Comparison of ENCODE assay signal across 8 mouse cellular contexts in genomic region chr10:75061341-75062188, GRCm38 (mm10). TPM values are rescaled to one million over a fixed set of nuclear protein-coding genes. Genes with fewer than 3 reads are reported as not detected.
A peak's percentile ranks its signal among the peaks of the same experiment; 100 is the strongest.
DNase-seq lines count a peak whose midpoint lies in the region; ATAC-seq and TF ChIP-seq lines count a peak whose summit lies in the region.

No protein-coding gene starts in this region.

- TF ChIP-seq EP300 in lung, postnatal 0 days (IDR thresholded peaks at IDR 0.05): no peak

- H3K9me3 ChIP-seq in forebrain, embryonic 12.5 days: no peaks in the 10 kb centered on the region
- H3K9me3 ChIP-seq in intestine, embryonic 16.5 days (ENCODE audit: control insufficient read depth, low read length): no peaks in the 10 kb centered on the region
- H3K9me3 ChIP-seq in lung, postnatal 0 days (ENCODE audit: low read length): no peaks in the 10 kb centered on the region
- no peaks in the 10 kb centered on the region for H3K9me3 ChIP-seq in stomach, embryonic 16.5 days (replicated peaks; ENCODE audit: control insufficient read depth, low read length)

- peak overlapping the region; percentile 85 for H3K4me2 ChIP-seq in forebrain, embryonic 12.5 days
- H3K4me2 ChIP-seq in intestine, embryonic 16.5 days (ENCODE audit: low read depth, low read length): peak overlapping the region; percentile 90
- peak overlapping the region; percentile 90 for H3K4me2 ChIP-seq in lung, postnatal 0 days (replicated peaks; ENCODE audit: low read depth, low read length)
- H3K4me2 ChIP-seq in stomach, embryonic 16.5 days (ENCODE audit: low read depth, low read length): peak overlapping the region; percentile 65

- ATAC-seq in forebrain, embryonic 12.5 days (ENCODE audit: low FRiP score): no peak
- no peak for ATAC-seq in intestine, embryonic 16.5 days
- ATAC-seq in lung, postnatal 0 days: no peak
- no peak for ATAC-seq in stomach, embryonic 16.5 days (ENCODE audit: insufficient read depth, low FRiP score)

- DNase-seq in left cerebral cortex, adult 2 months (ENCODE audit: extremely low spot score in 1 of 2, low spot score in 2 of 2): peak in 1 of 2 experiments; percentile 35
- DNase-seq in left cerebral cortex, adult 9 months (ENCODE audit: low spot score in 2 of 2): no peak
- peak; percentile 56 for DNase-seq in adrenal gland, adult 2 months
- DNase-seq in lung, postnatal 0 days (ENCODE audit: low spot score): peak; percentile 19
- no peak for DNase-seq in layer of hippocampus, postnatal 25 days (ENCODE audit: extremely low spot score in 1 of 2, low spot score in 1 of 2)

- H3K27me3 ChIP-seq in forebrain, embryonic 12.5 days: peaks cover 11% of the 10 kb centered on the region; the same call in 1 of the 2 replicates
- H3K27me3 ChIP-seq in intestine, embryonic 16.5 days (replicated peaks; ENCODE audit: control insufficient read depth, insufficient read depth, low read length): no peaks in the 10 kb centered on the region
- H3K27me3 ChIP-seq in lung, postnatal 0 days (replicated peaks; ENCODE audit: insufficient read depth, low read length): no peaks in the 10 kb centered on the region
- no peaks in the 10 kb centered on the region for H3K27me3 ChIP-seq in stomach, embryonic 16.5 days (ENCODE audit: control insufficient read depth, insufficient read depth, low read length)

- intact Hi-C loops in left cerebral cortex, adult 2 months (cut with DNase I): loop anchor here (10.0 kb wide), 1 partner anchor 53 kb away; no protein-coding TSS in a partner anchor

- H3K27ac ChIP-seq in left cerebral cortex, adult 2 months: peak overlapping the region; percentile 36
- H3K27ac ChIP-seq in forebrain, embryonic 12.5 days: no peak overlapping the region
- no peak overlapping the region for H3K27ac ChIP-seq in intestine, embryonic 16.5 days (ENCODE audit: low read length)
- peak overlapping the region; percentile 51; the same call in 1 of the 2 replicates for H3K27ac ChIP-seq in lung, postnatal 0 days (ENCODE audit: low read length)
- peak overlapping the region; percentile 14; the same call in 1 of the 2 replicates for H3K27ac ChIP-seq in stomach, embryonic 16.5 days (ENCODE audit: low read length)

- peaks cover 18% of the 10 kb centered on the region; the same call in 1 of the 2 replicates for H3K36me3 ChIP-seq in forebrain, embryonic 12.5 days (replicated peaks)
- no peaks in the 10 kb centered on the region for H3K36me3 ChIP-seq in intestine, embryonic 16.5 days (ENCODE audit: control insufficient read depth, insufficient read depth, low read length)
- no peaks in the 10 kb centered on the region for H3K36me3 ChIP-seq in lung, postnatal 0 days (ENCODE audit: insufficient read depth, low read length)
- no peaks in the 10 kb centered on the region for H3K36me3 ChIP-seq in stomach, embryonic 16.5 days (ENCODE audit: control insufficient read depth, insufficient read depth, low read length)

- H3K9ac ChIP-seq in forebrain, embryonic 12.5 days: peak overlapping the region; percentile 89
- H3K9ac ChIP-seq in intestine, embryonic 16.5 days (ENCODE audit: low read depth, low read length): peak overlapping the region; percentile 81
- H3K9ac ChIP-seq in lung, postnatal 0 days (replicated peaks; ENCODE audit: low read depth): peak overlapping the region; percentile 63
- peak overlapping the region; percentile 93 for H3K9ac ChIP-seq in stomach, embryonic 16.5 days (ENCODE audit: low read length)

- H3K4me1 ChIP-seq in forebrain, embryonic 12.5 days: peaks cover 74% of the 10 kb centered on the region
- peaks cover 38% of the 10 kb centered on the region for H3K4me1 ChIP-seq in intestine, embryonic 16.5 days (ENCODE audit: control insufficient read depth, insufficient read depth, low read length)
- H3K4me1 ChIP-seq in lung, postnatal 0 days (ENCODE audit: insufficient read depth, low read depth, low read length): peaks cover 14% of the 10 kb centered on the region; the same call in 1 of the 2 replicates
- H3K4me1 ChIP-seq in stomach, embryonic 16.5 days (ENCODE audit: control insufficient read depth, insufficient read depth, low read length): peaks cover 41% of the 10 kb centered on the region

- H3K4me3 ChIP-seq in left cerebral cortex, adult 2 months: peak overlapping the region; percentile 87
- H3K4me3 ChIP-seq in forebrain, embryonic 12.5 days (replicated peaks): peak overlapping the region; percentile 89
- peak overlapping the region; percentile 89 for H3K4me3 ChIP-seq in intestine, embryonic 16.5 days (ENCODE audit: low read length)
- peak overlapping the region; percentile 93 for H3K4me3 ChIP-seq in lung, postnatal 0 days (ENCODE audit: low read depth, low read length)
- H3K4me3 ChIP-seq in stomach, embryonic 16.5 days (replicated peaks; ENCODE audit: low read length): peak overlapping the region; percentile 86

- 2% methylated on average over 63 of the region's 71 CpGs for WGBS in forebrain, embryonic 12.5 days
- 3% methylated on average over 70 of the region's 71 CpGs for WGBS in intestine, embryonic 16.5 days
- WGBS in lung, postnatal 0 days: 3% methylated on average over 56 of the region's 71 CpGs
- 4% methylated on average over 71 of the region's 71 CpGs for WGBS in stomach, embryonic 16.5 days

- no peak for TF ChIP-seq CTCF in left cerebral cortex, adult 2 months (IDR thresholded peaks at IDR 0.05)
- no peak for TF ChIP-seq CTCF in lung, postnatal 0 days (IDR thresholded peaks at IDR 0.05)

RNA-seq across cellular contexts. Expression of gene Bcr, which starts 1.2 kb away (rescaled TPM):
- total RNA-seq in left cerebral cortex, adult 2 months (2021): 100 to 1,000 TPM in 1 of 2 experiments, 10 to 100 TPM in 1; 99.6 to 113 TPM
- 10 to 100 TPM; 40.2 to 43.2 TPM for total RNA-seq in adrenal gland, adult 2 months (2021)
- polyA plus RNA-seq in adrenal gland, adult 2 months (2012; rRNA removed): 20.0 and 20.1 TPM in 2 replicates
- polyA plus RNA-seq in forebrain, embryonic 12.5 days (2016; fragmentation: Nextera tagmentation; extraction: Ambion mirVana): 11.5 TPM in 2 replicates
- polyA plus RNA-seq in intestine, embryonic 16.5 days (2015; fragmentation: Nextera tagmentation; extraction: Ambion mirVana): 18.5 and 20.1 TPM in 2 replicates
- 16.5 and 20.2 TPM in 2 replicates for polyA plus RNA-seq in lung, postnatal 0 days (2015; fragmentation: Nextera tagmentation; extraction: Ambion mirVana)
- 7.4 and 8.8 TPM in 2 replicates for polyA plus RNA-seq in stomach, embryonic 16.5 days (2015; fragmentation: Nextera tagmentation; extraction: Ambion mirVana)
- 100 to 1,000 TPM; 107 to 109 TPM for total RNA-seq in layer of hippocampus, postnatal 25 days (2021)

RNA-seq across cellular contexts. Expression of gene Rab36, which starts 24.7 kb away (rescaled TPM):
- 10 to 100 TPM; 31.6 to 35.7 TPM for total RNA-seq in left cerebral cortex, adult 2 months (2021)
- total RNA-seq in adrenal gland, adult 2 months (2021): 10 to 100 TPM; 12.9 to 16.3 TPM
- polyA plus RNA-seq in adrenal gland, adult 2 months (2012; rRNA removed): 38.1 and 40.4 TPM in 2 replicates
- 12.2 and 13.5 TPM in 2 replicates for polyA plus RNA-seq in forebrain, embryonic 12.5 days (2016; fragmentation: Nextera tagmentation; extraction: Ambion mirVana)
- polyA plus RNA-seq in intestine, embryonic 16.5 days (2015; fragmentation: Nextera tagmentation; extraction: Ambion mirVana): 5.2 and 5.5 TPM in 2 replicates
- polyA plus RNA-seq in lung, postnatal 0 days (2015; fragmentation: Nextera tagmentation; extraction: Ambion mirVana): 4.7 and 6.1 TPM in 2 replicates
- 7.3 and 8.2 TPM in 2 replicates for polyA plus RNA-seq in stomach, embryonic 16.5 days (2015; fragmentation: Nextera tagmentation; extraction: Ambion mirVana)
- 10 to 100 TPM; 26.1 to 35.8 TPM for total RNA-seq in layer of hippocampus, postnatal 25 days (2021)

RNA-seq across cellular contexts. Expression of gene Rsph14, which starts 29.2 kb away (rescaled TPM):
- total RNA-seq in left cerebral cortex, adult 2 months (2021): not detected
- 1 to 10 TPM in 1 of 2 experiments, not detected in 1; 1.8 TPM for total RNA-seq in adrenal gland, adult 2 months (2021)
- 0.54 TPM in 1 of 2 replicates, not detected in the other for polyA plus RNA-seq in adrenal gland, adult 2 months (2012; rRNA removed)
- 0.72 TPM in 1 of 2 replicates, not detected in the other for polyA plus RNA-seq in forebrain, embryonic 12.5 days (2016; fragmentation: Nextera tagmentation; extraction: Ambion mirVana)
- polyA plus RNA-seq in intestine, embryonic 16.5 days (2015; fragmentation: Nextera tagmentation; extraction: Ambion mirVana): not detected in 2 replicates
- polyA plus RNA-seq in lung, postnatal 0 days (2015; fragmentation: Nextera tagmentation; extraction: Ambion mirVana): 8.8 and 8.9 TPM in 2 replicates
- not detected in 2 replicates for polyA plus RNA-seq in stomach, embryonic 16.5 days (2015; fragmentation: Nextera tagmentation; extraction: Ambion mirVana)
- total RNA-seq in layer of hippocampus, postnatal 25 days (2021): under 1 TPM; 0.27 to 0.31 TPM

Comparison
In these comparisons a context has a peak if more than half of its experiments do, and no peak if none do; other contexts are left out.
1. DNase-seq: peak in adrenal gland, adult 2 months (single experiment) and lung, postnatal 0 days (single experiment); none in left cerebral cortex, adult 9 months (0 of 2) and layer of hippocampus, postnatal 25 days (0 of 2).
2. H3K27ac ChIP-seq: peak in left cerebral cortex, adult 2 months (single experiment), lung, postnatal 0 days (single experiment) and stomach, embryonic 16.5 days (single experiment); none in forebrain, embryonic 12.5 days (single experiment) and intestine, embryonic 16.5 days (single experiment).
3. Peak in every context shown above with its lines, with median percentiles within 50 percentile points of each other: H3K4me3 ChIP-seq, H3K4me2 ChIP-seq and H3K9ac ChIP-seq.